Mouse (Mus musculus) MEL (cell line): ENCODE measurements around the gene Rnf32.

Experiments used
- CHD1 ChIP-seq: IDR thresholded peaks from 2 replicates; pipeline ENCODE4 v1.6.1; 2012; ENCODE audit warnings: low read depth, mild to moderate bottlenecking, inconsistent platforms, low read length, improper control_type of control experiment
- CTCF ChIP-seq, 3 experiments: IDR thresholded peaks in 2 of 3; conservative IDR thresholded peaks in 1 of 3; 2 replicates each; pipeline ENCODE4 v1.5.1; 2011 to 2012; ENCODE audit warnings: low read length in 3 of 3, low read depth in 2 of 3, mild to moderate bottlenecking in 2 of 3, improper control_type of control experiment in 1 of 3, inconsistent platforms in 1 of 3, mixed read lengths in 1 of 3, moderate library complexity in 1 of 3; ENCODE audit not compliant: control insufficient read depth in 1 of 3, insufficient read depth in 1 of 3, poor library complexity in 1 of 3, severe bottlenecking in 1 of 3
- EP300 ChIP-seq, 2 experiments: IDR thresholded peaks; 2 replicates each; pipeline ENCODE4 v1.6.1; 2011; ENCODE audit warnings: improper control_type of control experiment in 2 of 2, low read length in 2 of 2, low read depth in 1 of 2, mild to moderate bottlenecking in 1 of 2
- GATA1 ChIP-seq: IDR thresholded peaks from 2 replicates; pipeline ENCODE4 v1.6.1; 2011; ENCODE audit warnings: low read depth, low read length, improper control_type of control experiment
- HCFC1 ChIP-seq: IDR thresholded peaks from 2 replicates; pipeline ENCODE4 v1.6.1; 2012; ENCODE audit warnings: low read depth, mild to moderate bottlenecking, inconsistent platforms, low read length, improper control_type of control experiment, moderate library complexity
- MAFK ChIP-seq: IDR thresholded peaks from 2 replicates; pipeline ENCODE4 v1.6.1; 2011; ENCODE audit warnings: low read depth, mild to moderate bottlenecking, low read length, improper control_type of control experiment, borderline replicate concordance
- MAZ ChIP-seq: IDR thresholded peaks from 2 replicates; pipeline ENCODE4 v1.6.1; 2012; ENCODE audit warnings: low read depth, mild to moderate bottlenecking, inconsistent platforms, low read length, improper control_type of control experiment
- MYC ChIP-seq: IDR thresholded peaks from 2 replicates; pipeline ENCODE4 v1.6.1; 2011; ENCODE audit warnings: low read depth, mild to moderate bottlenecking, low read length, improper control_type of control experiment, moderate library complexity
- NRF1 ChIP-seq: IDR thresholded peaks from 2 replicates; pipeline ENCODE4 v1.6.1; 2014; ENCODE audit warnings: low read depth, mild to moderate bottlenecking, inconsistent platforms, low read length, improper control_type of control experiment, moderate library complexity; ENCODE audit not compliant: poor library complexity, insufficient read depth, severe bottlenecking
- POLR2A ChIP-seq, 2 experiments: IDR thresholded peaks; 2 replicates each; pipeline ENCODE4 v1.6.1; 2011 to 2012; ENCODE audit warnings: low read length in 2 of 2, mild to moderate bottlenecking in 2 of 2, control low read depth in 1 of 2, improper control_type of control experiment in 1 of 2, low read depth in 1 of 2, moderate library complexity in 1 of 2; ENCODE audit not compliant: control insufficient read depth in 1 of 2, insufficient read depth in 1 of 2, poor library complexity in 1 of 2

DNA sequence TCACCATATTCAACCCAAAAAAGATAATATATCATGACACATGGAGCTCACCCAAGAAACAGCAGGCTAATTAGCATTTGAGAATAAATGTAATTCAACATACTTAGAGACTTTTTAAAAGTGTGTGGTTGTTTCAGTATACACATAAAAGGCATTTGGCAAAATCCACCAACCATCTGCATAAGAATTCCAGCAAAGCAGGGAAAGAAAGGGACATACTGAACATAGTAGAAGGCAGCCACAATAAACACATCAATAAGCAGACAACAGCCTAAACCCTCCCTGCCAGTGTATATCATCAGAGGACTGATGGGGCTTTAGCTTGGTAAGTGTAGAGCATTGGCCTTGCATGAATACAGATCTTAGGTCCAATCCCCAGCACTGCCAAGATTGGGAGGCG lies 49.0 kb downstream of the Rnf32 start:
- TF ChIP-seq POLR2A (IDR thresholded peaks at IDR 0.05; ENCODE audit: control insufficient read depth in 1 of 2, insufficient read depth in 1 of 2, low read depth in 1 of 2, low read length in 2 of 2, poor library complexity in 1 of 2) (no peak), MAZ (no peak), MAFK (no peak), GATA1 (no peak), NRF1 (no peak), CTCF (IDR thresholded peaks at IDR 0.05 in 2 of 3, conservative IDR thresholded peaks at IDR 0.05 in 1 of 3; ENCODE audit: control insufficient read depth in 1 of 3, insufficient read depth in 1 of 3, low read depth in 2 of 3, low read length in 3 of 3, poor library complexity in 1 of 3, severe bottlenecking in 1 of 3) (no peak), HCFC1 (no peak), EP300 (IDR thresholded peaks at IDR 0.05; ENCODE audit: low read depth in 1 of 2, low read length in 2 of 2) (no peak), MYC (no peak), CHD1 (no peak)
